Mouse (Mus musculus) kidney, adult 11 months (tissue): ENCODE measurements around the gene Ptger3.

ENCODE experiments used
- DNase-seq: peaks from one replicate; pipeline ENCODE4 v3.0.0; 2022

Ptger3 gene

GRCm38 (mm10) chr3:157582626-157583405 lies 16.1 kb downstream of the Ptger3 start:
- no peak for DNase-seq

GRCm38 (mm10) chr3:157597837-157598379 lies 31.2 kb downstream of the Ptger3 start:
- no peak for DNase-seq

- DNase-seq: no peak
These were observed 38.2 kb downstream of the Ptger3 start for GRCm38 (mm10) chr3:157604684-157605410.

GRCm38 (mm10) chr3:157605411-157605740 lies 38.7 kb downstream of the Ptger3 start:
- DNase-seq: no peak

- no peak for DNase-seq
These were observed 46.9 kb downstream of the Ptger3 start for GRCm38 (mm10) chr3:157613542-157613941.

- no peak for DNase-seq
These were observed 50.3 kb downstream of the Ptger3 start for GRCm38 (mm10) chr3:157616949-157617348.

GRCm38 (mm10) chr3:157627407-157627806 lies 60.7 kb downstream of the Ptger3 start:
- no peak for DNase-seq

GRCm38 (mm10) chr3:157630671-157631070 lies 64.0 kb downstream of the Ptger3 start:
- DNase-seq: no peak

GRCm38 (mm10) chr3:157631383-157631782 lies 64.7 kb downstream of the Ptger3 start:
- DNase-seq: no peak

GRCm38 (mm10) chr3:157634431-157634830 lies 67.7 kb downstream of the Ptger3 start:
- DNase-seq: no peak

- DNase-seq: no peak
These were observed 69.0 kb downstream of the Ptger3 start for GRCm38 (mm10) chr3:157635713-157636112.

- no peak for DNase-seq
These were observed 70.2 kb downstream of the Ptger3 start for GRCm38 (mm10) chr3:157636887-157637286.

- DNase-seq: no peak
These were observed 70.6 kb downstream of the Ptger3 start for GRCm38 (mm10) chr3:157637341-157637740.

GRCm38 (mm10) chr3:157641634-157642033 lies 74.9 kb downstream of the Ptger3 start:
- DNase-seq: no peak

GRCm38 (mm10) chr3:157661622-157662021 lies 94.9 kb downstream of the Ptger3 start:
- DNase-seq: no peak

- no peak for DNase-seq
These were observed 97.9 kb downstream of the Ptger3 start for GRCm38 (mm10) chr3:157664486-157665041.

- DNase-seq: no peak
These were observed 98.8 kb downstream of the Ptger3 start for GRCm38 (mm10) chr3:157665471-157665870.

- peak; percentile 36 for DNase-seq
These were observed 99.5 kb downstream of the Ptger3 start for GRCm38 (mm10) chr3:157666142-157666541.

GRCm38 (mm10) chr3:157686105-157686504 lies 119.4 kb downstream of the Ptger3 start:
- no peak for DNase-seq

GRCm38 (mm10) chr3:157688419-157689162 lies 121.9 kb downstream of the Ptger3 start:
- DNase-seq: no peak
